Mouse (Mus musculus) midbrain, embryonic 12.5 days (tissue): ENCODE measurements around the gene Tmem59l. TPM values are rescaled to one million over a fixed set of nuclear protein-coding genes. Genes with fewer than 3 reads are reported as not detected.
"Not testable (repeated sequence)": the region's sequence is repeated elsewhere in the genome, so short reads cannot be mapped to it uniquely, and the experiment has no call there.

ENCODE experiments used
- ATAC-seq: fragments of 200-750 bp; cut with Nextera tagmentation; 2 replicates; pipeline ENCODE4 v1.8.0; 2017; ENCODE audit warnings: low read depth, moderate TSS enrichment, moderate library complexity; ENCODE audit not compliant: low FRiP score
- H3K27ac ChIP-seq: fragments of 300-500 bp; sonication (generic); replicated peaks from 2 replicates; pipeline ENCODE4 v1.5.1; 2016; ENCODE audit warnings: mild to moderate bottlenecking
- H3K27me3 ChIP-seq: fragments of 300-500 bp; sonication (generic); 2 replicates; pipeline ENCODE4 v1.6.1; 2016; ENCODE audit warnings: mild to moderate bottlenecking
- H3K36me3 ChIP-seq: fragments of 300-500 bp; sonication (generic); 2 replicates; pipeline ENCODE4 v1.6.1; 2016
- H3K4me1 ChIP-seq: fragments of 300-500 bp; sonication (generic); 2 replicates; pipeline ENCODE4 v1.6.1; 2016
- H3K4me2 ChIP-seq: fragments of 300-500 bp; sonication (generic); replicated peaks from 2 replicates; pipeline ENCODE4 v1.6.1; 2016; ENCODE audit warnings: mild to moderate bottlenecking, moderate library complexity
- H3K4me3 ChIP-seq: fragments of 300-500 bp; sonication (generic); 2 replicates; pipeline ENCODE4 v1.5.1; 2016; ENCODE audit warnings: mild to moderate bottlenecking
- H3K9ac ChIP-seq: fragments of 300-500 bp; sonication (generic); replicated peaks from 2 replicates; pipeline ENCODE4 v1.6.1; 2016; ENCODE audit warnings: mild to moderate bottlenecking, moderate library complexity
- H3K9me3 ChIP-seq: fragments of 300-500 bp; sonication (generic); 2 replicates; pipeline ENCODE4 v1.6.1; 2016; ENCODE audit warnings: mild to moderate bottlenecking
- WGBS: fragments of 180-500 bp; shearing (Covaris S2); methylation state at CpG from one replicate; pipeline ENCODE4 v1.1.7; 2016; 5-methylcytosine and 5-hydroxymethylcytosine counted together
- polyA plus RNA-seq: library from polyadenylated mRNA; unstranded; fragments of >200 nt; fragmentation: Nextera tagmentation; extraction: Ambion mirVana; gene quantifications from 2 replicates; pipeline ENCODE4 v1.2.1, GENCODE M21; 2016

The Tmem59l gene
- polyA plus RNA-seq, 1 experiment from 2014 or later: 21.7 TPM

DNA sequence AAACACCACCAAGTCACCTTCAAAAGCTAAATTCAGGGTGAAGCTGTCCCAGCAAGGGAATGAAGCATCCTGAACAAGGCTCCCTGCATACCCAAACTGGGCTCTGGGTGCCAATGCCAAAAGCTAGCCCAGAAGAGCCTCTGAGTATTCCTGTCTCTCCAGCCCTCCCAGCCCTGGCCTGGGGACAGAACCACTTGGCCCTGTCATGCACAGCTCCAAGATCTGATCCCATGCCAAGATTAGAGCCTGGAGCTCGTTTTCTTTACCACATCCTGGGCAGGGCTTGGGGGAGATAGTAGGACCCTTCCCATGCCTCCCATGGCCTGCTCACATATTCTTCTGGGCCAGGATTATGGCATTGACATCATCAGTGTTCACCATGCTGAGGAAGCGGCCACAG lies 32.4 kb upstream of the Tmem59l start:
- 76% methylated on average over 2 of the region's 2 CpGs for WGBS
- no peak overlapping the region for H3K9ac ChIP-seq
- no peak overlapping the region for H3K27ac ChIP-seq
- H3K4me1 ChIP-seq: peaks cover 12% of the 10 kb centered on the region
- no peaks in the 10 kb centered on the region for H3K9me3 ChIP-seq
- no peak for ATAC-seq
- H3K36me3 ChIP-seq: peaks cover 29% of the 10 kb centered on the region
- no peaks in the 10 kb centered on the region for H3K27me3 ChIP-seq
- H3K4me3 ChIP-seq: no peak overlapping the region
- H3K4me2 ChIP-seq: no peak overlapping the region

DNA sequence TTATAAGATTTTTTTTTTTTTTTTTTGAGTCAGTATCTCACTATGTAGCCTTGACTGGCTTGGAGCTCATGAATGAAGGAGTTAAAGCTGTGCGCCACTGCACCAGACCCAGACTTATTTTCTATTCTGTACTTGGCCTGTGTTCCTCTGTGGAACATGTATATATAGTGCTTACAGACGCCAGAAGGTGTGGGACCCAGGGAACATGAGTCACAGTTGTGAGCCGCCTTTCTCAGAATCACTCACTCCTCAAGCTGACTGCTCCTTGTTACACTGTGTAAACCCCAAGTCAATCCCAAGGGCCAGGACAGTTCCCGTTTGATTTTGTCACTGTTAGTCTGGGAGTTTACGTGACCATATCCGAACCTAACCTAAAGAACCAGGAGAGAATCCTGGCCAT lies 31.9 kb upstream of the Tmem59l start:
- peaks cover 33% of the 10 kb centered on the region for H3K36me3 ChIP-seq
- H3K27me3 ChIP-seq: no peaks in the 10 kb centered on the region
- ATAC-seq: no peak
- no peak overlapping the region for H3K4me3 ChIP-seq
- no peak overlapping the region for H3K9ac ChIP-seq
- no peaks in the 10 kb centered on the region for H3K9me3 ChIP-seq
- peaks cover 12% of the 10 kb centered on the region for H3K4me1 ChIP-seq
- H3K4me2 ChIP-seq: no peak overlapping the region
- WGBS: 94% methylated on average over 6 of the region's 6 CpGs
- no peak overlapping the region for H3K27ac ChIP-seq

DNA sequence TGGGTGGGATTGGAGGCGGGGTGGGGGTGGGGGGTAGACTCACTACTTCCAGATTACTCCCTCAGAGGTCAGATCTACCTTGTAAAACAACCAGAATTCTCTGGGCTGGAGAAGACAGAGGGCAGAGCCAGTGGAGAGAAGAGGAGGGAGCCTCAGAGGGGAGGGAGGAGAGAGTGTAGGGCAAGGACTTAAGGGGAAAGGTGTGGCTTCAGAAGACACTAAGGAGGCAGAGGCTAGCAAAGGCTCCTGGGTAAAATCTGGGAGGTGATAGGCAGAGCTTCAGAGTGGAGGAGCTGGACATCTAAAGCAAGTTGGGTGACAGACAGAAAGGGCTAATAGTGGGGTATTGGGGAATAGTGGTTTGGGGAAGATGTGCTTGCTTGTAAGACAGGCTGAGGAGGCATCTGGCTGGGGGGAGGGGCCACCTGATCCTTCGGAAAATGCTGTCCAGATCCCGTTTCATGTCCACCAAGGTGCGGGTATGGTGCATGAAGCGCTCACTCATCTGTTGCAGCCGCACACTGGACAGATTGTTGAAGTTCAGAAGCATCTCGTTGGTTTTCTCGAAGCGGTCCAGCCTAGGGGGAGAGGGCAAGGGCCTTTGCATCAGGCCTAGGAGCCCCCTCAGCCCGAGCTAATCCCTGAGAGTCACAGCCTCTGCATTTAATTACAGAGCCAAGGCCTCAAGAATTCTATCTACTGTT lies 30.9 kb upstream of the Tmem59l start:
- Histone ChIP-seq H3K9ac (no peak overlapping the region), H3K4me1 (peaks cover 9% of the 10 kb centered on the region), H3K4me3 (no peak overlapping the region), H3K27ac (no peak overlapping the region), H3K27me3 (no peaks in the 10 kb centered on the region), H3K36me3 (peaks cover 40% of the 10 kb centered on the region), H3K9me3 (no peaks in the 10 kb centered on the region), H3K4me2 (no peak overlapping the region)
- WGBS: 66% methylated on average over 10 of the region's 10 CpGs
- no peak for ATAC-seq

- no peak for ATAC-seq
- peaks cover 18% of the 10 kb centered on the region for H3K4me1 ChIP-seq
- H3K27ac ChIP-seq: no peak overlapping the region
- no peaks in the 10 kb centered on the region for H3K27me3 ChIP-seq
- no peak overlapping the region for H3K4me2 ChIP-seq
- H3K9me3 ChIP-seq: no peaks in the 10 kb centered on the region
- no peak overlapping the region for H3K9ac ChIP-seq
- H3K4me3 ChIP-seq: no peak overlapping the region
- peaks cover 45% of the 10 kb centered on the region for H3K36me3 ChIP-seq
- 83% methylated on average over 2 of the region's 2 CpGs for WGBS
Measured at GRCm38 (mm10) chr8:70513441-70513840, 26.3 kb upstream of the Tmem59l start.

- peaks cover 50% of the 10 kb centered on the region for H3K36me3 ChIP-seq
- H3K4me2 ChIP-seq: no peak overlapping the region
- H3K4me3 ChIP-seq: no peak overlapping the region
- 95% methylated on average over 11 of the region's 11 CpGs for WGBS
- ATAC-seq: no peak
- H3K9me3 ChIP-seq: no peaks in the 10 kb centered on the region
- no peak overlapping the region for H3K27ac ChIP-seq
- no peaks in the 10 kb centered on the region for H3K27me3 ChIP-seq
- H3K4me1 ChIP-seq: peaks cover 19% of the 10 kb centered on the region
- H3K9ac ChIP-seq: no peak overlapping the region
Measured at GRCm38 (mm10) chr8:70512253-70512903, 25.2 kb upstream of the Tmem59l start.

DNA sequence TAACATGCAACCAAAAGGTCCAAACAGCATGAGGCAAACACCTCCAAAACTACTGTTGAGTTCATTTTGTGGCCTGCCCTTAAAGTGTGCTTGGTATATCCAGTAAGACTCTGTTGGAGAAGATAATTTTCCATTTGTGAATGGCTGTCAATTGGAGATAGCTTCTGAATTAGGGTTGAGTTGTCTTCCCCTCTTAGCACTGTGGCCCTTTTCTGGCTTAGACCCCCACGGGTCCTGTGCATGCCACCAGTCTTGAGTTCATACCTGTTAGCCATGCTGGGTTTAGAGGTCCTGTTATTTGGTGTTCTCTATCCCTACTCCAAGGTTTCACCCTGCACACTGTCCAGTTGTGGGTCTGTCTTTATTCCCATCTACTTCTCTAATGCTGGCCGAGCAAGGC lies 24.6 kb upstream of the Tmem59l start:
- 91% methylated on average over 2 of the region's 2 CpGs for WGBS
- no peaks in the 10 kb centered on the region for H3K27me3 ChIP-seq
- no peak for ATAC-seq
- no peak overlapping the region for H3K4me3 ChIP-seq
- H3K4me2 ChIP-seq: peak overlapping the region; percentile 99; the same call in 1 of the 2 replicates
- H3K4me1 ChIP-seq: peaks cover 22% of the 10 kb centered on the region
- H3K27ac ChIP-seq: no peak overlapping the region
- peaks cover 56% of the 10 kb centered on the region for H3K36me3 ChIP-seq
- no peaks in the 10 kb centered on the region for H3K9me3 ChIP-seq
- no peak overlapping the region for H3K9ac ChIP-seq

- not testable (repeated sequence) for H3K9me3 ChIP-seq, ATAC-seq, H3K27me3 ChIP-seq
- peak overlapping the region; percentile 97 for H3K4me3 ChIP-seq
- H3K9ac ChIP-seq: peak overlapping the region; percentile 98
- peaks cover 24% of the 10 kb centered on the region for H3K4me1 ChIP-seq
- H3K27ac ChIP-seq: peak overlapping the region; percentile 95
- H3K36me3 ChIP-seq: peaks cover 51% of the 10 kb centered on the region
- peak overlapping the region; percentile 99 for H3K4me2 ChIP-seq
- 89% methylated on average over 6 of the region's 6 CpGs for WGBS
Measured at GRCm38 (mm10) chr8:70511174-70511573, 24.0 kb upstream of the Tmem59l start.

GRCm38 (mm10) chr8:70510228-70510915 lies 23.2 kb upstream of the Tmem59l start, which contains the start of gene Uba52:
TSS of gene Uba52 (minus strand) at chr8:70510801.
- ATAC-seq: peak; percentile 83
- 1% methylated on average over 74 of the region's 74 CpGs for WGBS
- peak within 1 kb of the TSS; percentile 98 for H3K9ac ChIP-seq
- peaks cover 48% of the 10 kb centered on the region for H3K36me3 ChIP-seq
- peak within 1 kb of the TSS; percentile 99 for H3K4me2 ChIP-seq
- peaks cover 31% of the 10 kb centered on the region for H3K4me1 ChIP-seq
- H3K9me3 ChIP-seq: no peaks in the 10 kb centered on the region
- H3K27me3 ChIP-seq: no peaks in the 10 kb centered on the region
- H3K4me3 ChIP-seq: peak within 1 kb of the TSS; percentile 97
- H3K27ac ChIP-seq: peak within 1 kb of the TSS; percentile 95

DNA sequence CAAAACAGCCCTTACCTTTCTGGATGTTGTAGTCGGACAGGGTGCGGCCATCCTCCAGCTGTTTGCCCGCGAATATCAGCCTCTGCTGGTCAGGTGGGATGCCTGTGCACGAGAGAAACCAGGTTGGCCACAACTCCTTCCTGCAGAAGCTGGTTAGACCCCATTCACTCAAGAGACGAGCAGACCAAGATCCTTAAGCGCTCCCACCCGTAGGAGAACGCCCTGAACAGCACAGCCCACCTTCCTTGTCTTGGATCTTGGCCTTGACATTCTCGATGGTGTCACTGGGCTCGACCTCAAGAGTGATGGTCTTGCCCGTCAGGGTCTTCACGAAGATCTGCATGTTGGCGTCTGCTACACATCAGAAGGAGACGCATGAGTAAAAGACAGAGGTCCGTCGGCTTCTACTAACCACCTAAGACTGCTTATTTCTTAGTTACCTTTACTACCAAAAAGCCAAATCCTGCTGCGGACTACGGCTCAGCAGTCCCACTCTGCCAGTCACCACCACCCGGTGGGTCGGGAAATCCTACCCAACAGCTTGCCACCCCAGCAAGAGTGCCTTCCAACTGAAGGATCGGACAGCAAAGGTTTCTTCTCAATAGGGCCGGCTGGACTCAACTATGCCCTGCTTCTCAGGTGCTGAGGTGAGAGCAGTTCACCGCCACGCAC lies 22.3 kb upstream of the Tmem59l start:
- peaks cover 38% of the 10 kb centered on the region for H3K4me1 ChIP-seq

DNA sequence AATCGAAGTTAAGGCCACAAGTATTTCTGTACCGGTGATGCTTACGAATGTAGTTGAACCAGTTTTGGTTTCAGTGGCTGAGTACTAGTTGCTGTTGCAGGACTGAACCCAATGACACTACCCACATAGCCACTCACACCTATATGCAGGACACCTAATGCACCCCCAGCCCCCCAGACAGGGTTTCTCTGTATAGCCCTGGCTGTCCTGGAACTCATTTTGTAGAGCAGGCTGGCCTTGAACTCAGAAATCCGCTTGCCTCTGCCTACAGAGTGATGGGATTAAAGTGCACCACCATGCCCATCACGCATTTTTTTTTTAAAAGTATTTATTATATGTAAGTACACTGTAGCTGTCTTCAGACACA lies 19.9 kb upstream of the Tmem59l start:
- peaks cover 31% of the 10 kb centered on the region for H3K36me3 ChIP-seq
- H3K4me3 ChIP-seq: peak overlapping the region; percentile 77; the same call in 1 of the 2 replicates
- H3K27ac ChIP-seq: peak overlapping the region; percentile 56; the same call in 1 of the 2 replicates
- H3K27me3 ChIP-seq: peaks cover 28% of the 10 kb centered on the region
- no peak for ATAC-seq
- 62% methylated on average over 5 of the region's 5 CpGs for WGBS
- no peak overlapping the region for H3K9ac ChIP-seq
- H3K4me1 ChIP-seq: peaks cover 52% of the 10 kb centered on the region
- no peaks in the 10 kb centered on the region for H3K9me3 ChIP-seq
- 0 out of 2 replicates have a peak overlapping the region, but pooled peaks have one; percentile 21 for H3K4me2 ChIP-seq

More for the DNA sequence above, 22.3 kb upstream of the Tmem59l start:
- Histone ChIP-seq H3K9ac (peak overlapping the region; percentile 98), H3K27ac (peak overlapping the region; percentile 95; the same call in 1 of the 2 replicates), H3K36me3 (peaks cover 45% of the 10 kb centered on the region), H3K27me3 (peaks cover 3% of the 10 kb centered on the region), H3K4me2 (peak overlapping the region; percentile 99), H3K4me3 (peak overlapping the region; percentile 97), H3K9me3 (no peaks in the 10 kb centered on the region)
- 19% methylated on average over 25 of the region's 25 CpGs for WGBS
- no peak for ATAC-seq

- ATAC-seq: peak; percentile 88
- peaks cover 33% of the 10 kb centered on the region for H3K27me3 ChIP-seq
- peak within 1 kb of the TSS; percentile 93 for H3K27ac ChIP-seq
- peak within 1 kb of the TSS; percentile 77 for H3K4me3 ChIP-seq
- peaks cover 51% of the 10 kb centered on the region for H3K4me1 ChIP-seq
- peak within 1 kb of the TSS; percentile 88 for H3K4me2 ChIP-seq
- peaks cover 28% of the 10 kb centered on the region for H3K36me3 ChIP-seq
- WGBS: 4% methylated on average over 40 of the region's 40 CpGs
- H3K9ac ChIP-seq: peak within 1 kb of the TSS; percentile 87
- no peaks in the 10 kb centered on the region for H3K9me3 ChIP-seq
Measured at GRCm38 (mm10) chr8:70506328-70507026, 19.3 kb upstream of the Tmem59l start, which contains the start of gene Rex1bd. TSS of gene Rex1bd (minus strand) at chr8:70506752.
